Mouse (Mus musculus) urinary bladder, adult 18-20 months (tissue): Measurements from ENCODE around the gene Kirrel2.

Source experiments
- DNase-seq, 2 experiments: peaks; one replicate each; pipeline ENCODE4 v3.0.0; 2022; ENCODE audit warnings: low spot score in 2 of 2, mixed read lengths in 2 of 2

Kirrel2 gene

DNA sequence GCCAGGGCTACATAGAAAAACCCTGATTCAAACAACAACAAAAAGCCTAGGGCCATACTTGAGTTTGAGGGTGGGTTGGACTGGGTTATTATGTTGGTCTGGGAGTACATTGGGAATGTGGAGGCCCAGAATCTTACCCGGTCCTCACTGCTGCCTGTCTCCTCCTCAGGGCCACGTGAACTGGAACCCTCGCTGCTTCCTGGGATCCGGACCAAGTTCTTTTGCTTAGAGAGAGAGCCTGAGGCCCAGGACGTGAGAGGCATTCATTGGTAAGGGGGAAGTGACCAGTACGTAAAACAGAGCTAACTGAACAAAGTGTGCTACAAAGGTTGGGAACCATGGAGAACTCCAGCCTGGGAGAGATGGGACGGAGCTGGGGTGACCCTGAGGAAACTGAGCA, 7.2 kb downstream of the Kirrel2 start:
- DNase-seq: no peak

DNA sequence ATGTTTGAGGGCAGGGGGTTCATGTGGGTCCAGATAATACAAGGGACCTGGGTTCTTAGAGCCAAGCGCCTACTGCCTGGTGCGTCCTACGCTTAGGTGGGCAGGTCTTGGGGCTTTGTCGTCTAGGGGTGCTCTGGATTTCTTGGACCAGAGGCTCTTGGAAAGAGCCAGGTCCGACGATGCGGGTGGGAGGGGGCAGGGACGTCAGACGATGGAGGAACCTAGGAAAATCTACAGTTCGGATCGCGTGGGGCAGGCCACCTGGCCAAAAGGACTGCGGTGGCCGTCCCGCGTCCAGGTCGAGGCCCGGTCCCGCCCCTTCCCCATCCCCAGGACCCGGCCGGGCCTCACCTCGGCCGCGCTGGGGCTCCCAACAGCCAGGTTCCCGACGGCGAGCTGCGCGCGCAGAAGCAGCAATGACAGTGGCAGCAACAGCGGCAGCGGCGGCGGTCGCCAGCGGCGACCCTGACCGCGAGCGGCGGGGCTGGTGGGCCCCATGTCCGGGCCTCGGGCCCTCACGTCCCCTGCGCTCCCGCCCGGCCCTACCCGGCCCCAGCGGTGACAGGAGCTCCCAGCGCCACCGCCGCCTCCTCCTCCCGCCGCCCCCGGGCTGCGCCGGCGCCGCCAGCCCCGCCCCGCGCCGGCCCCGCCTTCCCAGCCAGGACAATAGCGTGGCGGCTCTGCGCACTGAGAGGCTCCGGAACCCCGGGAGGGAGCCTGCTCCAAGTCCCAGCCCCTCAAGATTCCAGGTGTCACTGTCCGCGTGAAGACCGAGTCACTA, 12.3 kb downstream of the Kirrel2 start, which contains the start of gene Aplp1:
Aplp1 (minus strand) TSS at position 565 of the 781 bp plus-strand sequence.
- peak in 1 of 2 experiments; percentile 44 for DNase-seq

DNA sequence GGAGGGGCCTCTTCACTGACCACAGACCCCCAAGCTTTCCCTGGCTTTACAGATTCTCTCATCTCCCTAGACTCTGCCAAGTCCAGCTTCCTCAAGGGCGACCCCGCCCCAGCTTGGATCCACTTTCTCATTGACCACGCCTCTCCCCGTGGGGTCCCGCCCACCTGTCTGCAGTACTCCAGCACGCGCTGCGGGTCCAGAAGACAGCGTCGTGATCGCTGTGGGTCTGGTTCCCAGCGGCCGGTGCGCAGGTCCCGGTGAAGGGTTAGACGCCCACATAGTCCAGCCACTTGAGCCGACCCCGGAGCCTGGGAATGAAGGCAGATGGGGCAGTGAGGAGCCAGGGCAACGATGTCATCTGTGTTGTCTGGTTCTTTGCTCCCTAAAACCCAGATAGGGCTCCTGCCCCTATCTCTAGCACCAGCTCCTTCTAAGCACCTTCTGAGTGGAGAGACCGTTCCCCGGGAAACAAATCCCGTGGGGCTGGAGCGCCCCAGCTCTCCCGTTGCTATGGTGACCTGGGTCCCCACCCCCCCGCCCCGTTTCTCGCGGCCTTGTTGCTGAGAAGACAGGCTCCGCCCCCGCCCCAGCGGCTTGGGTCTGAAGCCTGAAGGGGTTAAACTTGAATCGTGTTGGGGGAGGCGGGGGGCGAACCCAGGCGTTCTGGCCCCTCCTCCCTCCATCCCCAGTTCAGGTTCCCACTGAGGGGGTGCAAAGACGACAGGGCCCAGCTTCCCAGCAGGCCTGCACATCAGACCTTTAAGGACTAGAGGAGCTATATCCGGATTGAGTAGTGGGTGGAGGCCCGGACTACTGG, 13.1 kb downstream of the Kirrel2 start:
- no peak for DNase-seq

DNA sequence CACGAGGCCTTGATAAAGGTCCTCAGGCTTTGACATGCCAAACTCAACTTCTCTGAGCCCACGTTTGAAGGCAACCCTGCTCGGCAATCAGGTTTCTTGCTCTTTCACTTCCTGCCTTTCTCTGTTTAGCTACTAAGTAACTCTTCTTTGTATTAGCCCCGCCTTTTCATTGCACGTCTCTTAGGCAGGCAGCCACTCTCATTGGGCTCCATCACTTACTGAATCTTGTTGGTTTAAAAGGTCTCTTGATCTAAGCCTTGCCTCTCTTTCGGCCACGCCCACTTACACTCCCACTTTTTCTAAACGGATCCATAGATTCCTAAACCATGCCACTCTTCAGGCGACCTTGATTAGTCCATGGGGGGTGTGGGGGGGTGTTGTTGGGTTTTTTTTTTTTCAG, 13.8 kb downstream of the Kirrel2 start:
- no peak for DNase-seq

DNA sequence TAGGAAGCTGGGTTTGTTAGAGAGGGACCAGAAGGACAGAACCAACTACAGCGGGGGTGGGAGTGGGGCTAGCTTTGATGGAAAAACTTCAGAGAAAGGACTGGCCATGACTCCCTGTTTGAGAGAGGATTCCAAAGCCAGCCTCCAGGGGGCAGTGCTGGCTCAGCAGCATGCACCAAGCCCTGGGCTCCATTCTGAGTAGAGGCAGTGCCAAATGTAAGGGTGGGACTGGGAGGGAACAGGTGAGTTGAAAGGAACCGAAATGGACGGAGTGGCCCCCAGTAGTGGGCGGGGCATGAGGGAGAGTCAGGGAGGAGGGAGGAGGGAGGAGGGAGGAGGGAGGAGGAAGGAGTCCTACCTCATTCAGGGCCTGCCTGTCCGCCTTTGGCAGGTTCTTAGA, 16.8 kb downstream of the Kirrel2 start:
- no peak for DNase-seq

DNA sequence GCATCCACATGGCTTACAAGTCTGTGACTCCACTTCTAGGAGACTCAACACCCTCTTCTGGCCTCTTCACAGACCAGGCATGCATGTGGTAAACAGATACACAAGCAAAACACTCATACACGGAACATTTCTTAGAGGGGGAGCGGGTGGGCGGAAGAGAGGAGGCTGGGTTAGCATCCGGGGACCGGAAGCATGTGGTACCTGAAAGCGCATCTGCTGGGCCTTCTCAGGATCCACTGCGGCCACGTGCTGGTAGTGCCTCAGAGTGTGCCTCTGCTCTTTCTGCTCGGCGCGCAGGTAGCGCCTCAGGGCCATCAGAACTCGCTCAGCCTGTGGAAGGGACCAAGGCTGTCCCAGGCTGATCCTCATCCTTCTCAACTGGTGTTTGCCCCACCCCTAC, 17.8 kb downstream of the Kirrel2 start:
- DNase-seq: no peak

DNA sequence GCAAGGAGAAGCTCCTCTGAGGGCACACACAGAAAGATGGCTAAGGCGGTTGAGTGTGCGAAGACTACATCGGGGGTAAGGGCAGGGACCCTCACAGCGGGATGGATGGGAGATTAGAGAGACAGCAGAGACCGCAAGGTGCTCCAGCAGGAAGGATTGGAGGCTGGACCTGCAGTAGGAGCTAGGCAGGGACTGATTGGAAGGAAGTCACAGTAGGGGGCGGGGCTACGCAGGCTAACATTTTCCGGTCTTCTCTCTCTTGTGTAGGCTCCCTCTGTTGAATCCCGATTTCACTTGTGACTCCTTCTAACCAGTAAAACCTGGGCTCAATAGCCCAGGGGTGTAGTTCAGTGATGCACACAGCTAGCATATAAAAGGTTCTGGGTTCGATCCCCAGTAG, 20.6 kb downstream of the Kirrel2 start:
- no peak for DNase-seq

DNA sequence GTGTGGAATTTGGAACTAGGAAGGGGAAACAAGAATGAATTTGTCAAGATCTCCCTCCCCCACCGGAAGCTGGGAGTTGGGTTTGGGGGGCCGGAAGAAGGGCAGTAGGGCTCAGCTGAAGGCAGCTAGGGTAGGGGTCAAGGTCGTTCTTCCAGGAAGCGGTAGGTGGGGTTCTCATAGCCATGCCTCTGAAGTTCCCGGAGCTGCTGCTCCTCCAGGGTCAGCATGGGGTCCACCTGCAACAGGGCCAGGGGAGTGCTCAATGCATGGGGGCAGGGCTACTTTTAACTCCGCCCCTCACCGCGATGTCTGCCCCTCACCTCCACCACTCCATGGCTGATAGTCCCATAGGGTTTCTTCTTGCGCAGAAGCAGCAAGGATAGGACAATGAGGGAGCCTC, 22.3 kb downstream of the Kirrel2 start:
- DNase-seq: no peak

DNA sequence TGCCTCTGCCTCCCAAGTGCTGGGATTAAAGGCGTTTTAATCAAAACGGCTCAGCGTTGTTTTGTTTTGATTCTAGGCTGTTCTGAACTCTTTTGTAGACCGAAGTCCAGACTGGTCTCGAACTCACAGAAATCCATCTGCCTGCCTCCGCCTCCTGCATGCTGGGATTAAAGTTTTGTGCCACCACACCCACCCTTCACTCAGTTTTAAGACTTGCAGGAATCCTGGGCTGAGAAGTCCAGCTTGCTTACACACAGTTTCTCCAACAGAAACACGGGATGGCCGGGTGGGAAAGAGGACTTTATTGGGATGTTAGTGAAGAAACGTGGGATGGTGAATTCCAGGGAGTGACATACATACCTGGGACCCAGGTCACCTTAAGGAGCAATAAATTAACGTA, 22.8 kb downstream of the Kirrel2 start:
- DNase-seq: no peak

DNA sequence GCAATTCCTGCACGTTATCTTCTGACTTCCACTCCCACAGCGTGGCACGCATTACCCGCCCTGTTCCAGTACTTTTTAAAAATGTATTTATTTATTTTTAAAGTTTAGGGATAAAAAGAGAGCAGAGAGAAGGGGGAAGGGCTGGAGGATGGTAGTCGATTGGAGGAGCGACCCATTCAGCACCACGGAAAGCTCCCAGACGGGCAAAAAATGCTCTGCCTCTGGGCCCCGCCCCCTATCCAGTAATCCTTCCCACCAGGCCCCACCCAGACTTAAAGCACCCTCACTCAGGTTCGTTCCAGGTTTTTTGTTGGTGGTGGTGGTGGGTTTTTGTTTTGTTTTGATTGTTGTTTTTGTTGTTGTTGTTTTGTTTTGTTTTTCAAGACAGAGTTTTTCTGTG, 23.3 kb downstream of the Kirrel2 start:
- DNase-seq: no peak

DNA sequence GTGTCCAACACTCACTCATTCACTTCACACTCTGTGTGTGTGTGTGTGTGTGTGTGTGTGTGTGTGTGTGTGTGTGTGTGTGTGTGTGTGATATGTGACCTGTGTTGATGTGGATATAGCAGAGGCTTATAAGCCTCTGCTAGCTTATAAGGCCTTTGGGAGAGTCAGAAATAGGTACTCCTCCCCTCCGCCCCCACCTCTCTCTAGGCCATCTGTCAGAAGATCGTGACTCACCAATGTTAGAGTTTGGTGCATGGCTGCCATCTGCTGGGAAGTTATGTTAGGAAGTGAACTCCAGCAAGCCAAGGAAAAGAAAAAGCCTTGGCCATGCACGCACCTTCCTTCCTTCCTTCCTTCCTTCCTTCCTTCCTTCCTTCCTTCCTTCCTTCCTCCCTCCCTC, 25.7 kb downstream of the Kirrel2 start:
- peak in 1 of 2 experiments; percentile 15 for DNase-seq

DNA sequence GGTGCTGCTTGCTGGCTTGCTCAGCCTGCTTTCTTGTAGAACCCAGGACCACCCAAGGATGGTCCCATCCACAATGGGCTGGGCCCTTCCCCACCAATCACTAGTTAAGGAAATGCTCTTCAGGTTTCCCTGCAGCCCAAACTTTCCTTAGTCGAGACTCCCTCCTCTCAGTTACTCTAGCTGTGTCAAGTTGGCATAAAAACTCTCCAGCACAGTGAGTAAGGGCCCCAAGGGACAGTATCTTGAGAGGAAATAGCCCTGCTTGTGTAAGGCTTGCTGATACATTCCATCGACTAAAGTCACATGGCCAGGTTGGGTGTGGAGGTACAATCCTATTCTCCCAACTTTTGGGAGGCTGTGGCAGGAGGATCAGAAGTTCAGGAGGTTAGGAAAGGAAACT, 27.3 kb downstream of the Kirrel2 start:
- no peak for DNase-seq

DNA sequence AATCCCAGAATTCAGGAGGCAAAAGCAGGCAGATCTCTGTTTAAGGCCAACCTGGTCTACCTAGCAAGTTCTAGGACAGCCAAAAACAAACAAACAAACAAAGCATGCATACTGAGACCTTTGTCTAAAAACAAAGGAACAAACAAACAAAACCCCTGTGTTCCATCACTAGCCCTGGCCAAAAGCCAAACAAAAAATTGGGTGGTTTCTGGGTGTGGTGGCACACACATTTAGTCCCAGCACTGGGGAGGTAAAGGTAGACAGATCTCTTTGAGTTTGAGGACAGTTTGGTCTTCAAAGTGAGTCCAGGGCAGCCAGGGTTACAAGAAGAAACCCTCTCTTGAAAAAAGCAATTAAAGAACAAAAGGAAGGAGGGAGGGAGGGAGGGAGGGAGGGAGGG, 28.2 kb downstream of the Kirrel2 start:
- DNase-seq: no peak

DNA sequence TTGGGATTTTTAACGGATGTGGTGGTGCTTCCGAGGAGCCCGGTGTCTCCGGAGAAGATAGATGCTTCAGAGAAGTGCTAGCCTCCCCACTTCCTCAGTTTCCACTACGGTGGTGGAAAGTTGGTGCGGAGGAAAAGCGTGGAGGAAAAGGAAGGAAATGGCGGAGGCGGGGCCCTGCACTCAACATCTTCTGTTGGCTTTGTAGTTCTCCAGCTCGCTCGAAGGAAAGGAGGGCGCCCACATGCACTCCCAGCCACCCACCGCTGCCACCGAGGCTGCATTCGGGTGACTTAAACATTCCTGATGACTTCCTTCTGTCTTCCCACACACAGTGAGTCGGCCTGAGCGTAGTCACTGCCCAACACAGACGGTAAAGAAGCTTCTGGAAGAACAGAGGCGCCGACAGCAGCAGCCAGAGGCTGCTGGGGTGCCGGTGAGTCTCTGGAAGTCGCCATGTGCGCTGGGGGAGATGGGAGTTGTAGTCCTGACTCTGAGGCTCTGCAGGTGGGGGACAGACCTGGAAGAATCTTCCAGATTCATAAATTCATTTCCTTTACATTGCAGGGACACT, 34.3 kb downstream of the Kirrel2 start:
- peak in 1 of 2 experiments; percentile 24 for DNase-seq

DNA sequence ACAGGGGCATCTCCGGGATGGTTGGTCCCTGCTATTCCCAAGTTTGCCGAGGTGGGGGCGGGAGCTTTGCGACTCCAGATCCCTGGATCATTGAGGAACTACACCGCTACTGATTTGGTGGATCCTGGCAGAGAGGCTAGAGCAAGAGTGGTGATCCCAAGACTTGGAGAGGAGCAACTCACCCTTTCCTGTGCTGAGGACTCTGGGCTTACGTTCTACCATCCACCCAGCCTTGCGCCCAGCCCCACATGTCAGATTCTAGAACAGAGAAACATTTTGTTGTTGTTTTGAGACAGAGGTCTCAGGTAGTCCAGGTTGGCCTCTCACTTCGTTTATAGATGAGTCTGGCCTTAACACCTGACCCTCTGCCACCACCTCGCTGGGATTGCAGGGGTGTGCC, 34.9 kb downstream of the Kirrel2 start:
- peak in 1 of 2 experiments; percentile 12 for DNase-seq

DNA sequence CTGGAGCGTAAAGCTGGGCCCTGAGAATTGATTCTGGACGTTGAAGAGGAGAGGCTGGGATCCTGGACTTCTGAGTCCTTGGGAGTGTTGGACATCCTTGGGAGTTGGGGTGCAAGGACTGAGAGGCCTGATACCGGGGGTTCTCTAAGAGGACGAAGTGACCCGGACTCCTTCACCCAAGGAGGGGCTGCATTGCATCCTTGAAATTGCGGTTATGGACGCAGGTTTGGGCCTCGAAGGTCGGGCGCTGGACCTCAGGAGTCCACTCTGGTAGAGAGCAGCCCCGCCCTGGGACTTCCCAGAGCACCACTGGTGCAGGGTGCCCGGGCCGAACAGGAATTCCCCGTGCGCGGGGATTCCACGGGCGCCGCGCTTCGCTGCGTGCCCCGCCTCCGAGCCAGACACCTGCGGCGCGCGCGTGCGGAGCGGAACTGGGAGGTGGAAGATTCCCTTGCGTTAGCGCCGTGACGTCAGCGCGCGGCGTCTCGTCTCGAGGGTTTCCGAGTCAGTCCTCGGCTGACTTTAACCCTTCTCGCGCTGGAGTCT, 35.5 kb downstream of the Kirrel2 start:
- DNase-seq: peak; percentile 77 to 80

DNA sequence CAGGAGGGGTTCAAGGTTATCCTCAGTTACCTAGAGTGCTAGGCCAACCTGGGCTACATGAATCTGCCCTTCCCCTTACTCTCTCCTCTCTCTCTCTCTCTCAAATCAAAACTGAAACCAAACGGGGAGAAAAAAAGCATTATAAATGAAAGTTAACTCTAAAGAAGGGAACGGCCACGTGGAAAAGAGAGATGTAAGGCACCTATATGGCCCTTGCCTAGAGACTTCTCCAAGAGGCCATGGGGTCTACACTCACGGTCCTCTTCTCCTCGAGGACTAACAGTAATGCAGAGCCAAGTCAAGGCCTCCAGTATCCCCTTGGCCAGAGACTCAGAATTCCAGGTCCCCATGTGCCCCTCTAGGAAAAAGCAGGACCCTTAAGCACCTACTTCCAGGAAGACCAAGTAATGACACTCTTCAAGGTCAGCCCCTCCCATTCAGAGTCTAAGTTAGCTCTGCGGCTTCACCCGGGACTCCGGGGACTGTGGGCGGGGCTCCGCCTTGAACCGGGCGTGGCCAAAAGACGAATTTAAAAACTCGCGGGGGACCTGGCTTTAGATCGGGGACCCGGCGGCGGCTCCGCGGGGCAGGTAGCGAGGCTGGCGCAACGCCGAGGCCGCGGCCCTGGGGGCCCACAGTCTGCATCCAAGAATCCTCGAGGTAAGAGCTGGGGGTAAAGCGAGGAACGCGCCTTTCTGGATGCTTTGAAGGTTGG, 36.2 kb downstream of the Kirrel2 start, which contains the start of gene Nfkbid:
Nfkbid (plus strand) TSS at position 558 of the 715 bp plus-strand sequence.
- DNase-seq: peak; percentile 43 to 64

DNA sequence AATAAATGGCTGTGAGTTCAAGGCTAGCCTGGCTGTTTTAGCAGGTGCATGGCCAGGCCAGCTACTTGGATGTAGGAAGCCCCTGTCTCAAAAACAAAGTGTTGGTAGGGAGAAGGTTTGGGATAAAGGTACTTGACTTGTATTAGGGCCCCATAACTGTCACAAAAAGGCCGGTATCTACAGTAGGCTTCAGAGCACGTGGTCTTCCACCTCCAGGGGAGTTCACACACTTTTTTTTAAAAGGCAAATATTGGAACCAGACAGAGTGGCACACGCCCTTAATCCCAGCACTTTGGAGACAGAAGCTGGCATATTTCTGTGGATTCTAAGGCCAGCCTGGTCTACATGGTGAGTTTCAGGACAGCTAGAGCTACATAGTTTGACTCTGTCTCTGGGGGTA, 36.8 kb downstream of the Kirrel2 start:
- no peak for DNase-seq

DNA sequence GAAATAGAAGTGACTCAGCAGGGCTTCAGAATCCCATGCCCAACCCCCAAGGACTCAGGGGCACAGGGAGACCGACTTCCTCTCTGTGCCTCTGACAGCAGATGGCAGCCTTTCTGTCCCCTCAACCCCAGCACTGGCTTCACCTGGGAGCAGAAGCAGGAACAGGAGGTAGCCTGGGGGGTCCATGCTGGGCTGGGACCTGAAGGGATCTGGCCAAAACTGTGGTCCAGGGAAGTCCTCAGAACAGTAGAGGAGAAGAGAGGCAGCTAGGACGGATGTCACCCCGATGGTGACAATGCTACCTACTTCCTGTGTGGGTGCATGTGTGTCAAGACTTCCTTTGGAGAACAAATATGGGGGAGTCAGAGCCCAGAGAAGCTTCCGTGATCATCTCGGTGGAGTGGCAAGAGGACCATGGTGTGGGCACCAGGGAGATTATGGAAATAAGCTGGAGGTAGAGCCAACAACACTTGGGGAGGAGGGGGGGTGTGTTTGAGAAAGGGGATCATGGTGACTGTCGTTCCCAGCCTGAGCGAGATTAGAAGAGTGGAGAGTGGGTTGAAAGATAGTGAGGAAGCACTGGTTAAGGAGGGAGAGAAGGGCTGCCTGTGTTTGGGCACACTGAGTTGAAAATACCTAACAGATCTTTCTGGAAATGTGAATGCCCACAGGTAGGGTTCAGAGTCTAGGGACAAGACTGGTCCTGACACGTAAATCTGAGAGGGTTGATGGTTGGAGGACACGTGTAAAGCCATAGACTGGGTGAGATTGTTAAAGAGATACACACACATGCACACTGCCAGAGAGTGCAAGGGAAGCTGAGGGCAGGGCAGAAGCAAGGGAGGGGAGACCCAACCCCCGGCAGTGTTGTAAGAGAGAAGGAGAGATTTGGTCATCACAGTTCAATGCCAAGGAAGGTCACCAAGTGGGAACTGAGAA, 37.7 kb downstream of the Kirrel2 start, which contains the start of gene Hcst:
Hcst (minus strand) TSS at position 294 of the 939 bp plus-strand sequence.
- no peak for DNase-seq

DNA sequence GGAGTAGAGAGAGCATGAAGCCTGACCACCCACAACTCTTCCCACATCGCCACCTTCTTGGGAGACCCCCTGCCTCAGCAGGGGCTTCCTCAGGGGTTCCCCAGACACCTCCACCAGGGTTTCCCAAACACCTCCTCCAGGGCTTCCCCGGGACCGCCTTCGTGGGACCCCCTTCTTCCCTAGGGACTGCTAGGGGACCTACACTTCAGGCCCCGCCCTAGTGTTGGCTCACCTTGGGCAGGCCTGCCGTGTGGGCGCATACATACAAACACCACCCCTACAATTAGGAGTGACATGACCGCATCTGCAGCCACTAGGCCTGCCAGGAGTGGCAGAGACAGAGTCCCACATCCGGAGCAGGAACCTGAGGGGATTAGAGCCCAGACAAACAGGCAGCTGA, 39.6 kb downstream of the Kirrel2 start:
- no peak for DNase-seq
